Mouse (Mus musculus) testis, adult 2 months (tissue): ENCODE results near the gene Hoxb8.

ENCODE experiments used
- CTCF ChIP-seq: fragments of 200-500 bp; IDR thresholded peaks from 2 replicates; pipeline ENCODE4 v1.5.1; 2012; ENCODE audit warnings: low read depth, mild to moderate bottlenecking, inconsistent platforms, low read length, moderate library complexity; ENCODE audit not compliant: control insufficient read depth, insufficient read depth, insufficient replicate concordance
- POLR2A ChIP-seq: fragments of 200-500 bp; IDR thresholded peaks from 2 replicates; pipeline ENCODE4 v1.6.1; 2012; ENCODE audit warnings: low read depth, mild to moderate bottlenecking, inconsistent platforms, low read length, moderate library complexity; ENCODE audit not compliant: control insufficient read depth

- TF ChIP-seq CTCF: no peak
- TF ChIP-seq POLR2A: no peak
Measured at GRCm38 (mm10) chr11:96313134-96313533, 31.4 kb downstream of the Hoxb8 start.
